Mouse (Mus musculus): ENCODE data around the gene Fbxl15. TPM values are rescaled to one million over a fixed set of nuclear protein-coding genes. Genes with fewer than 3 reads are reported as not detected.

Gene Fbxl15
- polyA plus RNA-seq, 1 experiment: 12.7 TPM

DNA sequence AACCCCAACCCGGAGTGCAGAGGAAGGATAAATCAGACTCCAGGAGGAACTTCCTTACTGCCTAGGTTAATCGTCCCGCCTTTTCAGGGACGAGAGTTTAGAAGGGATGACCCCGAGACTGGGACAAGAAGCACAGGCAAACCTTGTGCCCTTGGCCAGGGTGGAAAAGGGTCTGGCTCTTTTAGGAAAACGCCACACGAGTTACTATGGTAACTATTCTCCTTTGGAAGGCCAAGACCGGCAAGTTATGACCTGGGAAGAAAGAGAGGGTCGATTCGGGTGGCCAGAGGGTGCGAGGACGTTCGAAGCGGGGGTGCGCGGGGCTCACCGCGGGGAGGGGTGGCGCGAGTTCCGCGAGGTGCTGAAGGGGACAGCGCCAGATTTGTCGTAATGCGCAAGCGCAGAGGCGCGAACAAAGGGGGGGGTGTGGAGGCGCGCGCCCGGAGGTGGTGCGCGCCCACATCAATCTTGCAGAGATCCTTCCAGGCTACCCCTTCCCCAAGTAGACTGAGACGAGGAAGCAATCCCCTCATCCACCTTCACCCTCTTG is 1.2 kb upstream of the Fbxl15 start, which contains the start of gene Psd:
Psd (minus strand) TSS at position 401 of the 550 bp plus-strand sequence.
- peak within 1 kb of the TSS; percentile 73 for H3K4me3 ChIP-seq (replicated peaks)
- peaks cover 52% of the 10 kb centered on the region for H3K4me1 ChIP-seq (ENCODE audit: control insufficient read depth)
- H3K36me3 ChIP-seq (ENCODE audit: control insufficient read depth): peaks cover 19% of the 10 kb centered on the region
- H3K27me3 ChIP-seq (ENCODE audit: control insufficient read depth): peaks cover 67% of the 10 kb centered on the region
- TF ChIP-seq GATA1 (IDR thresholded peaks at IDR 0.05; ENCODE audit: low read length) (no peak), TAL1 (IDR thresholded peaks at IDR 0.05; ENCODE audit: low read length) (no peak)
- no peaks in the 10 kb centered on the region for H3K9me3 ChIP-seq (ENCODE audit: control insufficient read depth, low read length)

DNA sequence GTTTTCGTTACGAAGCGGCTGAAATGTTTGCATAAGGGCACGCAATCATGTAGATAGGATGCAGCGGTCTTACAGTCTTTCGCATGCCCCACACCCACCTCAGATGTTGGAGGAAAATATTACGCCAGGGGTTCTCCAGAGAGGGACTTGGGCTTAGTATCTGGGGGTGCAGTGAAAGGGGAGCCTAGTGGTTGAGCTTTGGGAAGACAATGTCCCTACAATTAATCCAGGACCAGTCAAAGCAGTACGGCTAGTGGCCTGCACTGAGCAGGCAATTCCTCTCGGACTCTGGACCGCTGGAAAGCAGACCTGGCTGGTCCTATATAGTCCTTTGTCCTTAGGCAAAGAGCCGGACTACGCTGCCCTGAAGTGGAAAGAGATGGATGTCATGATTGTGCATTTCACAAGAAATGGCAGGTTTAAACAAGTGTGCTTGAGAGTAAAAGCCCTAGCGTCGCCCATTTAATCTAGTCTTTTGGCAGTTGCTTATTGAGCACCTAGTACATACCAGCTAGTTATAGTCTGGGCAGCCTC is 386 bp upstream of the Fbxl15 start:
- no peaks in the 10 kb centered on the region for H3K9me3 ChIP-seq (ENCODE audit: control insufficient read depth, low read length)
- H3K27me3 ChIP-seq (ENCODE audit: control insufficient read depth): peaks cover 60% of the 10 kb centered on the region
- TF ChIP-seq TAL1 (IDR thresholded peaks at IDR 0.05; ENCODE audit: low read length) (no peak), GATA1 (IDR thresholded peaks at IDR 0.05; ENCODE audit: low read length) (no peak)
- H3K36me3 ChIP-seq (ENCODE audit: control insufficient read depth): peaks cover 27% of the 10 kb centered on the region
- peak overlapping the region; percentile 73 for H3K4me3 ChIP-seq (replicated peaks)
- peaks cover 54% of the 10 kb centered on the region for H3K4me1 ChIP-seq (ENCODE audit: control insufficient read depth)

DNA sequence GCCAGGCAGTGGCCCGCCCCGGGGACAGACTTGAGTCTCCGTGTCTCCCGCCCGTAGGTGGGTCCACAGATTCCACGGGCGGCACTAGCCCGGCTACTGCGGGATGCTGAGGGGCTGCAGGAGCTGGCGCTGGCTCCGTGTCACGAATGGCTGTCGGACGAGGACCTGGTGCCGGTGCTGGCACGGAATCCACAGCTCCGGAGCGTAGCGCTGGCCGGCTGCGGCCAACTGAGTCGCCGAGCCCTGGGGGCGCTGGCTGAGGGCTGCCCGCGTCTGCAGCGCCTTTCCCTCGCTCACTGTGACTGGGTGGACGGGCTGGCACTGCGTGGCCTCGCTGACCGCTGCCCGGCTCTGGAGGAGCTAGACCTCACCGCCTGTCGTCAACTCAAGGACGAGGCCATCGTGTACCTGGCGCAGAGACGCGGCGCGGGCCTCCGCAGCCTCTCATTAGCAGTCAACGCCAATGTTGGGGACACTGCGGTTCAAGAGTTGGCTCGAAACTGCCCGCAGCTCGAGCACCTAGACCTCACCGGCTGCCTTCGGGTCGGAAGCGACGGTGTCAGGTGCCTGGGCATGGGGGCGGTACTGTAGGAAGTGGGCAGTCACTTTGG is 1.2 kb downstream of the Fbxl15 start:
- TF ChIP-seq GATA1 (IDR thresholded peaks at IDR 0.05; ENCODE audit: low read length): no peak
- no peak for TF ChIP-seq TAL1 (IDR thresholded peaks at IDR 0.05; ENCODE audit: low read length)
- peaks cover 27% of the 10 kb centered on the region for H3K36me3 ChIP-seq (ENCODE audit: control insufficient read depth)
- no peaks in the 10 kb centered on the region for H3K9me3 ChIP-seq (ENCODE audit: control insufficient read depth, low read length)
- peak overlapping the region; percentile 73 for H3K4me3 ChIP-seq (replicated peaks)
- H3K4me1 ChIP-seq (ENCODE audit: control insufficient read depth): peaks cover 55% of the 10 kb centered on the region
- H3K27me3 ChIP-seq (ENCODE audit: control insufficient read depth): peaks cover 44% of the 10 kb centered on the region

DNA sequence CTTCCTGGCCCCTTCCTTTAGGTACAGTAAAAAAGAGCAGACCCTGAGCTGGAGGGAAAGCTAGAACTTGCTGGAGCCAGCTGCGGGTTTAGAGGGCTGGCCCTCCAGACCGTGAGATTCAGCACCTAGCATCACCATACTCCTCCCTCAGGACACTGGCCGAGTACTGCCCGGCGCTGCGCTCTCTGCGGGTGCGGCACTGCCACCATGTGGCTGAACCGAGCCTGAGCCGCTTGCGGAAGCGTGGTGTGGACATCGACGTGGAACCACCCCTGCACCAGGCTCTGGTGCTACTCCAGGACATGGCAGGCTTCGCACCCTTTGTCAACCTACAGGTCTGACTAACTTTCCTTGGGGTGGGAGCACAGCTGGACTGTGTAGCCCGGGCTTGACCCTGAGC is 2.0 kb downstream of the Fbxl15 start:
- peaks cover 36% of the 10 kb centered on the region for H3K27me3 ChIP-seq (ENCODE audit: control insufficient read depth)
- H3K4me3 ChIP-seq (replicated peaks): peak overlapping the region; percentile 73
- H3K9me3 ChIP-seq (ENCODE audit: control insufficient read depth, low read length): no peaks in the 10 kb centered on the region
- peaks cover 52% of the 10 kb centered on the region for H3K4me1 ChIP-seq (ENCODE audit: control insufficient read depth)
- TF ChIP-seq TAL1 (IDR thresholded peaks at IDR 0.05; ENCODE audit: low read length) (no peak), GATA1 (IDR thresholded peaks at IDR 0.05; ENCODE audit: low read length) (no peak)
- peaks cover 27% of the 10 kb centered on the region for H3K36me3 ChIP-seq (ENCODE audit: control insufficient read depth)

DNA sequence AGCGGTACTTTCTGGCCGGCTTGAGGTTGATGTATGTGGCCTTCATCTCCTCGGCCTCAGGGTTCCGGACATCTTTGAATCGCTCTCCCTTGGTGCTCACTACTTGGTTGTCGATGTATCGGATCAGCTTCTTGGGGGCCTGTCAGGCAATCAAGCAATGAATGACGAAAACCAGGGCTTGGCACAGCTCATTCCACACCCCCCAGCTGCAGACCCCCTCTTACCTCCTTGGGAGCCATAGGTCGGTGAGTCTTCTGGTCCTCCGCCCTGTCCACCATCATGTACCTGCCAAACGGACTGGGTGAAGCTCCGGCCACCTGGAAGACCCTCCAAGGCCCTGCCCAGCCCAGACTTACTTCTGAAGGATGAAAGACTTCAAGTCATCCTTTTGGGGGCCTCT is 2.7 kb downstream of the Fbxl15 start:
- H3K9me3 ChIP-seq (ENCODE audit: control insufficient read depth, low read length): no peaks in the 10 kb centered on the region
- H3K4me3 ChIP-seq (replicated peaks): no peak overlapping the region
- H3K36me3 ChIP-seq (ENCODE audit: control insufficient read depth): peaks cover 29% of the 10 kb centered on the region
- H3K4me1 ChIP-seq (ENCODE audit: control insufficient read depth): peaks cover 50% of the 10 kb centered on the region
- peaks cover 29% of the 10 kb centered on the region for H3K27me3 ChIP-seq (ENCODE audit: control insufficient read depth)
- TF ChIP-seq TAL1 (IDR thresholded peaks at IDR 0.05; ENCODE audit: low read length) (no peak), GATA1 (IDR thresholded peaks at IDR 0.05; ENCODE audit: low read length) (no peak)

DNA sequence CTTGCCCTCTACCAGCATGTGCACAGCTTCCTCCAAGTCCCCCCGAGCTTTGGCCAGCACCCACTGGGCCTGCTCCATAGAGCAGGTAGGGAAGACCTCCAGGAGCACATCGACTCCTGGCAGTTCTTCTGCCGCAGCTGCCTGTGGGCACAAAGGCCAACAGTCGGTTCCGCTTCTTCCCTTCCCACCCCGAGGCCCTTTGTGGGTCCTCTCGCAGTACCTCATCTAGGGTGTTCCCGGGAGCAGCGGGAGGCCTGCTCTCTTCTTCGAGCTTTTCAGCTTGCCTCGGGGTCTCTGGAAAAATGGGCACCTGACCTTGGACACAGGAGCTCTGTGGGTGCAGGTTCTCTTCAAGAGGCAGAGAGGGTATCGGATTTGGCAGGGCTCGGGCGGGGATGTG is 3.3 kb downstream of the Fbxl15 start:
- peaks cover 47% of the 10 kb centered on the region for H3K4me1 ChIP-seq (ENCODE audit: control insufficient read depth)
- peaks cover 22% of the 10 kb centered on the region for H3K27me3 ChIP-seq (ENCODE audit: control insufficient read depth)
- H3K4me3 ChIP-seq (replicated peaks): no peak overlapping the region
- H3K36me3 ChIP-seq (ENCODE audit: control insufficient read depth): peaks cover 32% of the 10 kb centered on the region
- TF ChIP-seq TAL1 (IDR thresholded peaks at IDR 0.05; ENCODE audit: low read length) (no peak), GATA1 (IDR thresholded peaks at IDR 0.05; ENCODE audit: low read length) (no peak)
- no peaks in the 10 kb centered on the region for H3K9me3 ChIP-seq (ENCODE audit: control insufficient read depth, low read length)

DNA sequence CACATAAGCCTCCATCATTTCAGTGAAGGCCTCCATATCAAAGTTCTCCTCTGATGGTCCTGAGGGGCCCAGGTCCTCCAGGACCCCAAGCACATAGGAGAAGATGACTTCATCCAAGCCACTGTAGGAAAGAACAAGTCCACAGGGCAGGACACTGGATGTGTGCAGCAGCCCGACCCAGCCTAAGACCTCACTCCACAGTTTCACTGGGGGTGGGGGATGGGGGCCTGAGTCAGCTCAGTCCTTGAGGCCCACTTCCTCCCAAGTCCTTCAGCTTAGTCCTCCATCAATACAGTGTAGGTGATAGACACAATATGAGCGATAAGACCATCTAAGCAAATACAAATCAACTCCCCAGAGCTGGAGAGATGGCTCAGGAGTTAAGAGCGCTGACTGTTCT is 4.0 kb downstream of the Fbxl15 start:
- Histone ChIP-seq H3K9me3 (ENCODE audit: control insufficient read depth, low read length) (no peaks in the 10 kb centered on the region), H3K4me1 (ENCODE audit: control insufficient read depth) (peaks cover 44% of the 10 kb centered on the region), H3K4me3 (replicated peaks) (no peak overlapping the region), H3K36me3 (ENCODE audit: control insufficient read depth) (peaks cover 33% of the 10 kb centered on the region), H3K27me3 (ENCODE audit: control insufficient read depth) (peaks cover 16% of the 10 kb centered on the region)
- TF ChIP-seq GATA1 (IDR thresholded peaks at IDR 0.05; ENCODE audit: low read length): no peak
- TF ChIP-seq TAL1 (IDR thresholded peaks at IDR 0.05; ENCODE audit: low read length): no peak

DNA sequence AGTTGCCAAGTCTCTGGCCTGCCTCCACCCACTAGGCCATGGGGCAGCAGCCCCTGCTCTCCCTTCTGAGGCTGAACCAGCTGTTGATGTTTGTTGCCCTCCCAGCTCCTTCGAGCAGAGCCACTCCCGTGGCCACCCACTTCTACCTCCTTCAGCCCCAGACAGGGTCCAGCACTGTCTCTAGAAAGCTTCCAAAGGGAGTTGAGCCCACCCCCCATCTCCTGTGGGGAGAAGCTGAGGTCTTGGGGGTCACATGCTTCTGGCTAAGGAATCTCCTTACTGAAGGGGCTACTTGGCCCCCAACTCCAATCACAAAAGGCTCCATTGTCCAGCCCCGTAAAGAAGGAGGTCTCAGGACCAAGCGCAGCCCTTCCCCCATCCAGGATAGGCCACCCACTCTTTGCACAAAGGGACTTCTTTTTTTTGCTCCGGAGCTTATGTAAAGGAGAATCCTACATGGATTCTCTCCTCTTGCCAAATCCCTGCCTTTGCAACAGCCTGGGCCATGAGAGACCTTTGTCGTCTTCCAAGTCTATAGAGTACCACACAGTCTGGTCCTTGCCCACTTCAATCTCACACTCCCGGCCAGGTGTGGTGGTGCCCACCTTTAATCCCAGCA is 4.8 kb downstream of the Fbxl15 start:
- Histone ChIP-seq H3K9me3 (ENCODE audit: control insufficient read depth, low read length) (no peaks in the 10 kb centered on the region), H3K4me1 (ENCODE audit: control insufficient read depth) (peaks cover 44% of the 10 kb centered on the region), H3K27me3 (ENCODE audit: control insufficient read depth) (peaks cover 8% of the 10 kb centered on the region), H3K4me3 (replicated peaks) (no peak overlapping the region), H3K36me3 (ENCODE audit: control insufficient read depth) (peaks cover 33% of the 10 kb centered on the region)
- TF ChIP-seq GATA1 (IDR thresholded peaks at IDR 0.05; ENCODE audit: low read length): no peak
- no peak for TF ChIP-seq TAL1 (IDR thresholded peaks at IDR 0.05; ENCODE audit: low read length)

DNA sequence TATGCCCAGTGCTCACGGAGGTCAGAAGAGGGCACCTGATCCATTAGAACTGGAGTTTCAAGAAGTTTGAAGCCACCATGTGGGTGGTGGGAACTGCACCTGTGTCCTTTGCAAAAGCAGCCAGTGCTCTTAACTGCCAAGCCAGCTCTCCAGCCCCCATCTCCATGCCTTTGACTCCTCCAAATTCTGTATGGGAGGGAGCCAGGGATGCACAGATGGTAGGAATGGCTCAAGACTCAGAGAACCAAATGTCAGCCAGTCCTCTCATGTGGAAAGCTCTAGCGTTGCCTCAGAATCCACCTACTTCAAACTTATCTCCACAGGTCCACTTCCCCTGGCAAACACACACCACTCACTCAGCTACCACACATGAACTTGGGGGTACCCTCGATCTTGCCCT is 5.9 kb downstream of the Fbxl15 start:
- TF ChIP-seq GATA1 (IDR thresholded peaks at IDR 0.05; ENCODE audit: low read length): no peak
- no peak for TF ChIP-seq TAL1 (IDR thresholded peaks at IDR 0.05; ENCODE audit: low read length)
- Histone ChIP-seq H3K9me3 (ENCODE audit: control insufficient read depth, low read length) (no peaks in the 10 kb centered on the region), H3K4me3 (replicated peaks) (no peak overlapping the region), H3K27me3 (ENCODE audit: control insufficient read depth) (peaks cover 6% of the 10 kb centered on the region), H3K36me3 (ENCODE audit: control insufficient read depth) (peaks cover 33% of the 10 kb centered on the region), H3K4me1 (ENCODE audit: control insufficient read depth) (peaks cover 43% of the 10 kb centered on the region)

Data from erythroblast, embryonic 14.5 days (primary cell).